Mouse (Mus musculus) skeletal muscle tissue, adult 2 months (tissue): ENCODE results near the gene Nphs2.

Experiments
- DNase-seq: peaks from one replicate; pipeline ENCODE4 v3.0.0-alpha.2; 2012; ENCODE audit warnings: low read depth, low spot score

Gene Nphs2

GRCm38 (mm10) chr1:156352466-156352865, 41.9 kb downstream of the Nphs2 start:
- no peak for DNase-seq

- DNase-seq: no peak
These were observed 55.2 kb downstream of the Nphs2 start, which contains the start of gene Gm2000 for GRCm38 (mm10) chr1:156365740-156366139. Gene Gm2000 (plus strand): TSS chr1:156366040.
